Mouse (Mus musculus) heart, postnatal 0 days (tissue): Measurements from ENCODE around the gene Ikbke.

Source experiments
- CTCF ChIP-seq: IDR thresholded peaks from 2 replicates; pipeline ENCODE4 v1.5.1; 2016; ENCODE audit warnings: antibody characterized with exemption, control low read depth, low read depth
- EP300 ChIP-seq: IDR thresholded peaks from 2 replicates; pipeline ENCODE4 v1.6.1; 2016; ENCODE audit warnings: antibody characterized with exemption, low read depth

DNA sequence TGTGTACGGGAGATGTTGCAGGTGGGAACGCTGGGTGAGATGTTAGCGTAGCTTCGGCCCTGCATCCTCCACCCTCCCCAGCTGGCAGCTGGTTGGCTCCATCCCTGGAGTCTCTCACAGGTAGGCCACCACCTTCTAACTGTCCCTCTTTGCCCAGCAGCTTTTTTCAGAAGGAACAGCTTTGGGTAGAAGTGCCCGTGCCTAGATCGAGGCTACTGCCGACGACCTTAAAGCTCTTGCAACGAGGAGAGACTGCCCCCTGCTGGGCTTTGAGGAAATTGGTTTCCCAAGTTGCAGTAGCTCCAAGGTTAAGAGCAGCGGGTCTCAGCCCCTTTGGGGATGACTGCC lies 19.1 kb downstream of the Ikbke start:
- peak; percentile 92 for TF ChIP-seq CTCF
- no peak for TF ChIP-seq EP300
